Mouse (Mus musculus) subcutaneous adipose tissue, adult 2 months (tissue): ENCODE measurements around the gene Prkab1. TPM values are rescaled to one million over a fixed set of nuclear protein-coding genes. Genes with fewer than 3 reads are reported as not detected.

Experiments
- polyA plus RNA-seq: library from polyadenylated mRNA; depleted of rRNA; stranded (reverse); fragments of >200 nt; gene quantifications from 2 replicates; pipeline ENCODE4 v1.2.3, GENCODE M21; 2012; ENCODE audit warnings: low replicate concordance; rRNA removed

Gene Prkab1
- polyA plus RNA-seq: 57.5 and 73.7 TPM in 2 replicates

DNA sequence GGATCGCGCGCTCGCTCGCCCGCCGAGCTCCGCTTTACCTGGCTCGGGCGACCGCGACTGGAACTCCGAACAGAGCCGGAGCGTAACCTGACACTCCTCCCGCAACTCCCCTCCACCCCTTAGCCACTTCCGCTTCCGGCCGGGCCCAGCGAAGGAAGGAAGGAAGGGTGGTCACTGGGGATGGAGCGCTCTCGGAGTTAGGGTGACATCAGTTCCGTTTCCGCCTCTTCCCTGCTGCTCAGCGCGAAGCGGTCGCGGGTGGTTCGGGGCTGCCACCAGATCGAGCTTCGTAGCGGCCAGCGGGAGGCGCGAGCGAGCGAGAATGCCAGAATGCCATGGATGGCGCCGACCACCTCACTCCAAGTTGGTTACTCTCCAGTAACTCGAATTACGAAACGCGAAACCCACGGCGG lies at the start of gene Prkab1:
Gene Prkab1, minus strand, starts transcription at position 182 of the 413 bp plus-strand sequence.

Other genes starting within 250 kb of the Prkab1 start
- gene Cit, start 179.2 kb downstream of the Prkab1 start, polyA plus RNA-seq: 2.7 and 4.1 TPM in 2 replicates
- gene Tmem233, start 58.7 kb upstream of the Prkab1 start, polyA plus RNA-seq: not detected in 2 replicates